Comparison of ENCODE assay signal across 26 mouse cellular contexts in genomic region chr6:73286326-73286725, GRCm38 (mm10). TPM values are rescaled to one million over a fixed set of nuclear protein-coding genes. Genes with fewer than 3 reads are reported as not detected.
DNase-seq lines count a peak whose midpoint lies in the region; TF ChIP-seq lines count a peak whose summit lies in the region.
"Had no signal": no experiment of that assay in that cellular context is flagged by ENCODE, and none has a peak within 500 bp of the region (broad histone marks: within the 10 kb centered on the region; RNA-seq: fewer than 3 reads in every experiment).

No protein-coding gene starts in this region.

- peaks cover 10% of the 10 kb centered on the region; the same call in 1 of the 2 replicates for H3K4me1 ChIP-seq in kidney, adult 2 months (ENCODE audit: control insufficient read depth, insufficient read depth, low read length)
- H3K4me1 ChIP-seq: embryonic facial prominence, embryonic 12.5 days; embryonic facial prominence, embryonic 15.5 days; heart, embryonic 12.5 days; heart, embryonic 15.5 days; hindbrain, embryonic 10.5 days had no signal

- H3K4me3 ChIP-seq in kidney, adult 2 months (ENCODE audit: insufficient read depth, low read depth, low read length): no peak overlapping the region
- H3K4me3 ChIP-seq: embryonic facial prominence, embryonic 12.5 days; embryonic facial prominence, embryonic 15.5 days; heart, embryonic 12.5 days; heart, embryonic 15.5 days; hindbrain, embryonic 10.5 days had no signal

- WGBS in kidney, adult 2 months: 96% methylated on average over 2 of the region's 2 CpGs

- H3K36me3 ChIP-seq in kidney, adult 2 months (ENCODE audit: control insufficient read depth, insufficient read depth, low read length): no peaks in the 10 kb centered on the region
- H3K36me3 ChIP-seq: embryonic facial prominence, embryonic 12.5 days; embryonic facial prominence, embryonic 15.5 days; G1E; heart, embryonic 12.5 days; heart, embryonic 15.5 days; hindbrain, embryonic 10.5 days had no signal

- no peaks in the 10 kb centered on the region for H3K27me3 ChIP-seq in kidney, adult 2 months (replicated peaks; ENCODE audit: control insufficient read depth, insufficient read depth, low read length)
- H3K27me3 ChIP-seq: embryonic facial prominence, embryonic 12.5 days; embryonic facial prominence, embryonic 15.5 days; heart, embryonic 12.5 days; heart, embryonic 15.5 days had no signal

- no peak for DNase-seq in kidney, adult 2 months
- no peak for DNase-seq in kidney, postnatal 36 days
- peak; percentile 5 for DNase-seq in A20 (ENCODE audit: low read depth, low spot score)
- peak; percentile 62 for DNase-seq in ES-CJ7 (ENCODE audit: low read depth, low spot score)
- peak; percentile 76 for DNase-seq in ZHBTc4 (ENCODE audit: low read depth, low spot score)
- no peak for DNase-seq in right cerebral cortex, postnatal 36 days (ENCODE audit: low spot score in 2 of 2)
- DNase-seq in natural killer cell, adult 2 months (ENCODE audit: low spot score in 2 of 2): no peak
- no peak for DNase-seq in kidney, adult 8-10 months
- DNase-seq: adrenal gland, postnatal 10 days; adrenal gland, postnatal 36 days; cerebellum, adult 11 months; cerebellum, adult 2 months; cerebellum, adult 9-11 months; cerebellum, postnatal 25 days; gastrocnemius, postnatal 25 days; heart, adult 18-20 months; heart, postnatal 10 days; heart, postnatal 36 days had no signal

- H3K27ac ChIP-seq in kidney, adult 2 months (ENCODE audit: insufficient read depth, low read depth, low read length): no peak overlapping the region
- H3K27ac ChIP-seq: embryonic facial prominence, embryonic 12.5 days; embryonic facial prominence, embryonic 15.5 days; heart, embryonic 15.5 days; hindbrain, embryonic 10.5 days; hindbrain, embryonic 14.5 days; hindbrain, postnatal 0 days had no signal

- 0 out of 2 replicates have a peak, but pooled peaks have one; percentile 5 for TF ChIP-seq CTCF in kidney, adult 2 months (conservative IDR thresholded peaks at IDR 0.05; ENCODE audit: insufficient read depth, insufficient read length, low read depth, low read length)

- no peak for TF ChIP-seq POLR2A in kidney, adult 2 months (IDR thresholded peaks at IDR 0.05; ENCODE audit: low read depth, low read length)

RNA-seq across cellular contexts. Expression of gene Suclg1, which starts 38.1 kb away (rescaled TPM):
- polyA plus RNA-seq in kidney, adult 2 months (2012; rRNA removed): 328 and 349 TPM in 2 replicates

Comparison
In these comparisons a context has a peak if more than half of its experiments do, and no peak if none do; other contexts are left out.
1. DNase-seq: peak in A20 (single experiment), ES-CJ7 (single experiment) and ZHBTc4 (single experiment); none in kidney, adult 2 months (single experiment), kidney, postnatal 36 days (0 of 2), right cerebral cortex, postnatal 36 days (0 of 2), natural killer cell, adult 2 months (0 of 2) and kidney, adult 8-10 months (0 of 2).